Mouse (Mus musculus): ENCODE results near the gene Csf1. TPM values are rescaled to one million over a fixed set of nuclear protein-coding genes. Genes with fewer than 3 reads are reported as not detected.
A peak's percentile ranks its signal among the peaks of the same experiment; 100 is the strongest.
"Not testable (repeated sequence)": the region's sequence is repeated elsewhere in the genome, so short reads cannot be mapped to it uniquely, and the experiment has no call there.

Csf1 gene
- total RNA-seq, 2 experiments from 2014 or later, result 9.5 to 9.9 TPM

DNA sequence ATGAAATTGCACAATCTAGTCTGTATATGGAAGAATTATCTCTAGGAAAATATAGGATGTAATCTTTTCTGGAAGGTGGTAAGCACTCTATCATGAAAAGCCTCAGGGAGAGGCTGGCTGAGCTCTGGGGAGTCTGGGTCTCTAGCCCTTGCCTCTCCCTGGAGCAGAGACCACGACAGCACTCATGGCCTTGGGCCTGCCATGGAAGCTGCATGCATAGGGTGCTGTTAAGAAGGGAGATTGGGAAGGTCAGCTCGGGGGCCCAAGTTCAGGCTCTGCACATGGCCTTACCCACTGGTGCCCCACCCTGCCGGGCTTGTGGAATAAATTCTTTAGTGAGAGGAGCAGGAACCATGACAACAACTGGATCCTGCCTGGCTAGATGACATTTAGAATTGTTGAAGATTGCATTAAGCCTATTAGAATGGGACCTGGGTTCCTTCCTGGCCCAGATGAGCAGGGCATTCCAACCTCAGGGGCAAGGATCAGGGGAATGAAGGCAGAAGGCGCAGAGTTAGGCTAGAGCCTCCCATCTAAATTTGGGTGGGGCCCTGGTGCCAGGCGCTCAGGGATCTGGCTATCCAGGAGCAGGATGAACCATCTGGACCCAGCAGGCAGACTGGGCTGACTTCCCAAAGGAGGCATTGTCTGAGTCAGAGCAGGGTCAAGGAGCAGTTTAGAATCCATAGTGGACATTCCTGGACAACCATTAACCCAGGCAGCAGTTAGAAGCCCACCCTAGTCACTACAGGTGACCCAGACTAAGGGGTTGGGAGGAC lies 4.4 kb downstream of the Csf1 start:
- no peak for DNase-seq (ENCODE audit: low spot score in 2 of 2)
- intact Hi-C loops (cut with DNase I), result loop anchor here (5.0 kb wide), 1 partner anchor 106 kb away; no protein-coding TSS in a partner anchor

DNA sequence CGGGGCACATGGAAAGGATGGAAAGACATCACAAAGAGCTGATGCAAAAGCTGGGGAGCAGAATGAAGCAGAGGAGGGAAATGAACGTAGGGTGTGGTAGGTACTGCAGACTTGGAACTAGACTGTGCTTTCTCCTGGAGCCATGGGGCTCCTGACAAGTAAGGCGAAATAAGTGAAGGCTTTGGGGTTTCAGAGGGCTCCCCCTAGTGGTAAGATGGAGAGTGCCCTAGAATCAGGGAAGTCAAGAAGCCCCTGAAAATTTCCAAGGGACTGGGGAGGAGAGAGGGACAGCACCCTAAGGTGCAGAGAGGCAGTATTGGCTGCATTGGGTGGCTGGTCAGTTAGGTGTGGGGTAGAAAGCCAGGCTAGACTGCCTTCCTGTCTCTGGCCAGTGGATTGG lies 5.6 kb downstream of the Csf1 start:
- intact Hi-C loops (cut with DNase I), result loop anchor here (5.0 kb wide), 3 partner anchors 57 to 108 kb away; partner anchors contain the start of gene Ahcyl1
- DNase-seq (ENCODE audit: low spot score in 2 of 2), result peak in 1 of 2 experiments; percentile 65

DNA sequence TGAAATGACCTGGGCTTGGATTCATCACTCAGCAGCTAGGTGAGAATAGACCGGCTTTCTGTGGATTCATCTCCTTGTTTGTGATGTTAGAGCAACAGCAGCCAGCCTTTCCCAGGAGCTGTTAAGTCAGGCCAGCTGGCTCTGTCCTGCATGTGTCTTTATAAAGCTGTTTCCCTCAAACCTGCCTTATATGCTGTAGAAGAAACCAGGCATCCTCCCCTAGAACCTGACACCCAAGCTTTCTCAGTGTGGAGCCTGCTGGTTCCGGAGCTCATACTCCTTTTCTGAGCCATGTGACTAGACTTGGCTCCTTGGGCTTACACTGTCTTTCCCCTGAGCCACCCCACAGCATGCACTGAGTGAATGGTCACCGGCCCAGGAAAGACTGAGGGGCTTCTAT lies 8.7 kb downstream of the Csf1 start:
- intact Hi-C loops (cut with DNase I), result loop anchor here (5.0 kb wide), 2 partner anchors 54 to 91 kb away; partner anchors contain the start of gene Ahcyl1
- DNase-seq (ENCODE audit: low spot score in 2 of 2), result no peak

DNA sequence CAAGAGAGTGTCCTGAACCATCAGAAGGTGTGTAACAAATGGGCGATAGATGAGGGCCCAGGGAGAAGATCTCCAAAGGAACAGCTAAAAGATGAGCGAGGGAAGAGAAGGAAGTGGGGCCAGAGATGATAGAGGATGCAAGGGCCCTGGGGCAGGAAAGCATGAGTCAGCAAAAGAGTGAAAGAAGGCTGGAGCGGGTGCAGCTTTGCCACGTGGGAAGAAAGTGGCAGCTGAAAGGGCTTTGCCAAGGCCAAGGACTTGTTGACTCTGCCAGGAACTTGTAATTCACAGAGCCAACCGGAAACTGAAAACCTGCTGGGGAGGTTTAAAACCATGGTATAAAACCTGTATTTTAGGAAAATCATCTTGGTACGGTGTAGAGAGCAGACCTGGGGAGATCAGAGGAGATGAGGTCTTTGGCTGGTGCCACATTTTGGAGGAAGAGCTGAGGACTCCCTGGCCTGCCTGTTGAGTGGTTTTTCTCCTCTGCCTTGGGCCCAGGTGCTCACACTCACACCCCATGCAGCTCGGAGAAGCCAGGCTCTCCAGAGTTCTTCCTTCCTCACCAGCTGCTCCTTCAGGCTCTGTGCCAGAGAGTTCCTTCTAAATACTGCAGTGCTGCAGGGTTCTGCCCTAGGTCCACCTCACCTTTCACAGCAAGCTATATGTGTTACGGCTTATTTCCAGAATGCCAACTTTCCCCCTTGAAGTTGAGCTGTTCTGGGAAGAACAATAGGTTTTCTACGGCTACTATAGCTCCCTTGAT lies 9.3 kb downstream of the Csf1 start:
- intact Hi-C loops (cut with DNase I), result loop anchor here (5.0 kb wide), 2 partner anchors 54 to 91 kb away; partner anchors contain the start of gene Ahcyl1
- no peak for DNase-seq (ENCODE audit: low spot score in 2 of 2)

DNA sequence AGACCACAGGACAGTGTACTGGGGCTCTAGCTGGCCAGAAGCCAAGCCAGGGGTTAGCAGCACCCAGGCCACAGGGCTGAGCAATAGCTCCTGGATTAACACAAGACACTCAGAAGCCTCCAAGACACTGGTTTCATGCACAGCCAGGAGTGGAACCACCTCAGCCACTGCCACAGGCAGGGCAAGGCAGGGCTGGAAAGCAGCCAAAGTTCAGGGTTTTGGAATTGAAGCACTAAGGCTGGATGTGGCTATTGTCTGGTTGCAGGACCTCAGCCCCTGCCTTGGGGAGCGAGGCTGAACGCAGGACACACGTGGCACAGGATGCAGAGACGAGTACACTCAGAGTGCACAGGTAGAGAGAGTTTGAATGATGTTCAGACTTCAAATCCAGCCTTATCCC lies 10.8 kb downstream of the Csf1 start:
- intact Hi-C loops (cut with DNase I), result no loop called here
- DNase-seq (ENCODE audit: low spot score in 2 of 2), result no peak

DNA sequence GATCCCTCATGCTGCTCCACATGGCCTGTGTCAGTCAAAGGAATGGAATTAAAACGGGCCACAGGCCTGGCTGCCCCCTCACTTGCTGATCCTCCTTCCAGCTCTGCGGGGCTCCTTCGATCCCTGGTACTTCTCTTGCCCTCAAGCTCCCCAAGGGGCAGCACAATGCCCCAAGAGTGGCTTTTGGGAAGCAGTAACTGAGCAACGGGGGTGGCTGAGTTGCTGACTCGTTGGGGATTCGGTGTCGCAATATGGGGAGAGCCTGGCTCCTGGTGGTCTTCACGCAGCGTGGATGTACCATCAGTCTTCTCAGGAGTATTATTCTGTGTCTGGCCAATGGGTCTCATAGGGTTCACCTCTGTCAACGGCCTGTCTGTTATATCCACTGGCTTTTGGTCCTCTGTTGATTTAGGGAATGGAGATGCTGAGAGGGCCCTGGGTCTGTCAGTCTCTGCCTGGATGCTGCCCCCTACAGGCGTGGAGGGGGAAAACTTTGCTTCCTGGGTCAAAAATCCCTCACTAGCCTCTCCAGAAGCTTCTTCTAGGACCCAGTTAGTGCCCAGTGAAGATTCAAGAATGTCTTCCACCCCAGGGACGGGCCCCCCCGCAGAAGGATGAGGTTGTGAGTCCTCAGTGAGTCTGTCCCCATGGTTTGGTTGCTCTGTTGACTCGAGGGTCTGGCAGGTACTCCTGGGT lies 11.9 kb downstream of the Csf1 start:
- no peak for DNase-seq (ENCODE audit: low spot score in 2 of 2)
- intact Hi-C loops (cut with DNase I), result no loop called here

DNA sequence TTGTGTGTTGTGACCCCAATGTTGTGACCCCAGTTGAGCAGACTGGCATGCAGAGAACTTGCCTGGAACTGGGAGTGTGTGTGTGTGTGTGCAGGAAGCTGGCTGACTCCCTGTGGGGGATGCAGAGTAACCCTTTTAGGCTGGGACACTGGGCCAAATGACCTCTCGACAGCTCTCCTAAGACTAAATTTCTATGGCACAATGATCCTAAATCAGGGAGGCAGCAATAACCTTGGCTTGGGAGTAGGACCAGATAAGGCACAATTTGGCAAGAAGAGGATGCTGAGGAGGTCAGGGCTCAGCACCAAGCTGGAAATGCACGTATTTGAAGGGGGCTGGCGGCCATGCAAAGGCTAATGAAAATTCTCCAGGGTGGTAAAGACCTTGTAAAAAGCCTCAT lies 14.2 kb downstream of the Csf1 start:
- no peak for DNase-seq (ENCODE audit: low spot score in 2 of 2)
- intact Hi-C loops (cut with DNase I), result no loop called here

DNA sequence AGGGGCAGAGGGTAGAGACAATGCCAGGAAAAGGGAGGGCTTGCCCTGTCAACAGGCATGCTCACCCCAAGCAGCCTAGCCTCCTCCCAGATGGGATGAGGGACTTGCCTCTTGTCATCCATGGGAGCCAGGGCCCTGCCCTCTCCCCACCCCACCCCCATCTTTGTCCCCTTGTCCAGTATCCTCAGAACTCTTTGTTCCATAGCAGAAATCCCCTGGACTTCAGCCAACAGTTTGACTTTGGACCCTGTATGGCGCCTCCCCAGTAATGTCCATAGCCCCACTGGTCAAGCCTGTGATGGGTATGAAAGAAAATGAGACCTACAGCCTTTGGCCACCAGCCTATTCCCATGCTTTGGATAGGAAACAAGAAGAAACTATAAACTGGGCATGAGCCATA lies 16.6 kb downstream of the Csf1 start:
- intact Hi-C loops (cut with DNase I), result no loop called here
- DNase-seq (ENCODE audit: low spot score in 2 of 2), result no peak

DNA sequence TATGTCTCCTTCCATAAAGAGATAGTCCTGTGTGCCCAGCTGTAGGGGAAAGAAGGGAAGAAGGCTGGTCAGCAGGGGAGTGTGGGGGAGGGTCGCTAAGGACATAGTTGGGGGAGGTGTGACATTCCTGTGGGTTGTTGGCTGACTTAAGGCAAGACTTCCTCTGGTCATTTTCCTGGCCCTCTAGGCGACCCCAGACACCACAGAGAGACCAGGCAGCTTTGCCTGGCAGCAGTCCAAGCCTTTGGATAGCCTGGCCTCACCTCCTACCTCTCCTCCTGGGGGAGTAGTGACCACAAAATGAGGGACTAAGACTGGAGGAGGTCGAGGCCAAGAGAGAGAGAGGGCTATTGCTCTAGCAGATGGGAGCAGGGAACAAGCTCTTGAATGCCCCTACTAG lies 17.2 kb downstream of the Csf1 start:
- intact Hi-C loops (cut with DNase I), result no loop called here
- DNase-seq (ENCODE audit: low spot score in 2 of 2), result no peak

DNA sequence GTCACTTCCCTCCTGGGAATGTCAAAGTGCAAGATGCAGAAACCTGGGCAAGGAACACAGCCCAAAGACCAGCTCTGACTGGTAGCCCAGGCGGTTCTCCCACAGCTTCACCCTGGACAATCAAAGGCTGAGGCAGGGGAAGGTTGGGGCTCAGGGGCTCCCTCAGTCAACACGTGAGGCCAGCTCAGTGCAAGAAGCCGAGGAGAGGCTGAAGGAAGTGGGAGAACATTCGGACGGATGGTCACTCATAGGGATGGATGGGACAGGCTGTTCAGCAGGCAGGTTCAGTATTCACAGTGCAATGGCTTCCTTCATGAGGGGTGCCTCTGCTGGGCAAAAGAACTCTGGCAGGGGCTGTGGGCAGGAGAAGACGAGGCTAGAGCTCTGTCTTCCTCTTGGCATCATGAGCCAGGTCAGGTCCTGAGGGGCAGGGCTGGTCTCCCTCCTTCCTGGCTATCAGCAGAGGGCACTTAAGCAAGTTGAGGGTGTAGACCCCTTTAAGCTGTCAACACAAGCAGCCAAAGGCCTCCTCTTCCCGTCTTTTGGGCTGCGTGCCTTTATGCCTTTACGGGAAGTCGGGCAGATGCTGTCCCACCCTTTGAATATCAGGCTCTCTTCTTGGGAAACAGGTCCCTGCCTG lies 18.1 kb downstream of the Csf1 start:
- DNase-seq (ENCODE audit: low spot score in 2 of 2), result no peak
- intact Hi-C loops (cut with DNase I), result no loop called here

DNA sequence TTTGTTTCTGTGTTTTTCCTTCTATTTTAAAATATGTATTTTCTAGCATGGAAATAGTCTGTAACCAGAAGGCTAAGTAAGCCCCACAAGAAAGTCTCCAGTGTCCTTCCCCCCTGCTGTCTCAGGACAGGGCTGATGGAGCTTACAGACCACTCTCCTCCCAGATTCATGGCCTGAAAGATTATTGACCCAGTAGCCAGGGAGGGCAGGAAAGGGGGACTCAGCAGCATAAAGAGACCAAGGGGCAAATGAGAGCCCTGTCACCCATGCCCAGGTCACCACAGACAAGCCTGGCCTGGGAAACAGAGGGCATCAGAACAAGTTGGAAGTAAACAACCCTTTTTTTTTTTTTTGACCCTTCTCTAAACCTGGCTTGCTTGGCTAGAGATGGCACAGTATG lies 18.9 kb downstream of the Csf1 start:
- intact Hi-C loops (cut with DNase I), result no loop called here
- DNase-seq (ENCODE audit: low spot score in 2 of 2), result no peak

DNA sequence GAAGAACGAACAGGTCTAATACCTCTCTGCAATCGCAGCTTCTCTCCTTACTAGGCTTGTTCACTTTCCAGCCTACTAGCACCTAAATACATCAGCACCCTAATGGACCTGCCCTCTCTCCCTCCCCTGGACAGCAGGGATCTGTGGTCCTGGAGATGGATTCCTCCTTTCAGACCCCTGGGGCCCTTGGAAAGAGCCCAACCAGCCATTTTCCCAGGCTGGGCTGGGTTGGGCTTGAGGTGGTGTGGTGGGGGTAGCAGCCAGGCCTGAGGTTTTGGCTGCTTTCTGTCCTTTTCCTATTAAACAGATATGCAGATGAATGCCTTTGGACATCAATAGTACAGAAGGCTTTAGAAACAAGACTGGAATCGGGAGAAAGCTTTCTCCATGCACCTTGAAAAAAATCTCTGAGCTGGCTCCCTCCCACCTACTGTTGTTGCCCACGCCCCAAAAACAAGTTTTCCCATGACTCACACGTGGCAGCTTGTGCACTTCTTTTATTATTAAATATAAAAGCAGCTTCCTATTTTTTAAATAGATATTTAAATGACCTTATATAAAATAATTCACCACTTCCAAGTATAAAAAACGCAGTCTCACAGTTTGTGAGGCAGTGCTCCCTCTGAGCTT lies 19.6 kb downstream of the Csf1 start:
- intact Hi-C loops (cut with DNase I), result no loop called here
- DNase-seq (ENCODE audit: low spot score in 2 of 2), result peak in 1 of 2 experiments; percentile 41

DNA sequence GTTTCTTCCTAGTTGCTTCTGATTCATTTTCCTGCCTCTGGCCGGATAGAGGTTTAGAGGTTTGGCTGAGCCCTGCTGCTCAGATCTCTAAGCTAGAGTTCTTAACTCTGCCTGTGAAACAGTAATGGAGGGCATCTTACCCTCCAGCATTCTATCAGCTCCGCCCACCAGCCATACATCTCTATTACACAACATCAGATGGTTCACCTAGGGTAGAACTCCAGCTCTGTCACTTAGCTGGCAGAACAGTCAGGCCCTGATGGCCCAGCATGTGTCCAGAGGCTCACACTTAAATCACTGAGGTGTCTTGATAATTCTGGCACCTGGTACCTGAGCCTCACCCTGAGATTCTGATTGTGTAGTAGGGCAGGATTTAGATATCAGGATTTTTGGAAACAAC lies 20.3 kb downstream of the Csf1 start:
- intact Hi-C loops (cut with DNase I), result no loop called here
- DNase-seq (ENCODE audit: low spot score in 2 of 2), result no peak

DNA sequence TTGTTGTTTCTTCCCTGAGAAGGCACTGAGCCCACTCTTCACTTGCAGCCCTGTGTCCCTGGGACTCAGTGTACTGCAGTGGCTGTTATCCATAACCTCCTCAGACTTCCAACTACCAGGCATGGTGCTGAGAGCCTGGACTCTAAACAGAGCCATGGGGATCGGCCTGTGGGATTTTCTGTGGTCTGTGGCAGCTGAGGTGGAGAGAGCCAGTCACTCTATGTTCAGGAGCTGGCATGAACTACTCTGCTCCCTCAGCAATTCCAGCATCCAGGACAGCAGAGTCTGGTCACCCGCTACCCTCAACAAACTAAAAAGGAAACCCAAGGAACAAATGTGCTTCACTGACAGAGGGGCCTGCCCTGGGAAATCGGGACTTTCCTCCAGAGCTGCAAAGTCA lies 20.8 kb downstream of the Csf1 start:
- intact Hi-C loops (cut with DNase I), result no loop called here
- no peak for DNase-seq (ENCODE audit: low spot score in 2 of 2)

DNA sequence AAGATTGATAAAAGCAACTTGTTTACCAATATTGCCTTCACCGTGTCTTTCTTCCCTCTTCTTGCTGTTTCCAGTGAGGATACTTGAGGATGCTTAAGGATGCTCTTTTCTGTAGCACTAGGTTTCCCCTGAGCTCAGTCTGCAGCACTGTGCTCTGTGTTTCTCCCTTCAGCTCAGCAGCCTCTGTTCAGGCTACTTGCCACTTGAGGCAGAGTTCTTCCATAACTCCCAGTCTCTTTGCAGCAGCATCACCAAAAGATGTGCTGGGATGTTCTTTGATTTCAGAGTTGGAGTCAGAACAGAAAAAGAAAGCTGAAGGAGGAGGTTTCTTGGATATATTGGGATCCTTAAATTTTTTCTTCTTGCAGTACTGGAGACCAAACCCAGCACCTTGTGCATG lies 21.6 kb downstream of the Csf1 start:
- intact Hi-C loops (cut with DNase I), result no loop called here
- DNase-seq (ENCODE audit: low spot score in 2 of 2), result peak; percentile 45 to 63

DNA sequence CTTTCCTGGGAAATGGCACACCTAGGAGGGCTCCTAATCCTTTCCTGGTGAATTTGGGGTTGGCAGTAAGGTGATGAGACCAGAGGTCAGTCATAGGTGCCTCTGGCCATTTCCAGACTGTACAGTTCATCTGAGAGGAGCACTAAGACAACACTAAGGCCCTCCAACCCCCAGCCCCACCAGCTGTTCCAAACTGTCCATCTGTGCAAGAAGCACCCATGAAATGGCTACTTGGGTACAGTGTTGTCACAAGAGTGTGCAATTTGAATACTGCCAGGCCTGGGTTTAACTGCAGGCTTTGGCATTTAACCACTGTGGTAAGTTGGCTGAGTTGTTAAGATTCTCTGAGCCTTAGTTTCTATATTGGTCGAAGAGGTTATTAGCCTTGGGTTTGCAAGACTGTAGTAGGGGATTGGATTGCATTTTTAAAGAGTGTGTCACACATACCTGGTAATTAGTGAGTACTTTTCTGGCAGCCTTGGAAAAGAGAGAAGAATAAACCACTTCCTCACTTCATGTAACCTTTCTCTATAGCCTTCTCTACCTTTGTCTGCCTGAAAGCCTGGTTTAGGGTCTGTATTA lies 22.6 kb downstream of the Csf1 start:
- DNase-seq (ENCODE audit: low spot score in 2 of 2), result no peak
- intact Hi-C loops (cut with DNase I), result no loop called here

DNA sequence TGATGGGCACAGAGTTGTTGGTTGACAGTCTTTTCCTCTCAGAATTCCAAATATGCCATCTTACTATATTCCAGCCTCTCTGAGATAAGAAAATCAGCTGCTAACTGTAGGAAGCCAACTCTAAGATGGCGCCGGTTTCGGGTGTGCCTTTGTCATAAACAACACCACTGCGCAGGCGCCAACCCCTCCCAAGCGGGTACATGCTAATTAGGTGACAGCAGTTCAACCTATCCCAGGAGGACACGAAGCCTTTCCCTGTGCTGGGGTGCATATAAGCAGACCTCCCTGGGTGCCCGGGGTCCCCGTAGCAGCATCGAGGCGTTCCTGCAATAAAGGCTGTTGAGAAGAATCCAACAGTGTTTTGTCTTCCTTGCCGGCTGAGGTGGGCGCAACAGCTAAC lies 24.6 kb downstream of the Csf1 start:
- DNase-seq (ENCODE audit: low spot score in 2 of 2); intact Hi-C loops (cut with DNase I): not testable (repeated sequence)

DNA sequence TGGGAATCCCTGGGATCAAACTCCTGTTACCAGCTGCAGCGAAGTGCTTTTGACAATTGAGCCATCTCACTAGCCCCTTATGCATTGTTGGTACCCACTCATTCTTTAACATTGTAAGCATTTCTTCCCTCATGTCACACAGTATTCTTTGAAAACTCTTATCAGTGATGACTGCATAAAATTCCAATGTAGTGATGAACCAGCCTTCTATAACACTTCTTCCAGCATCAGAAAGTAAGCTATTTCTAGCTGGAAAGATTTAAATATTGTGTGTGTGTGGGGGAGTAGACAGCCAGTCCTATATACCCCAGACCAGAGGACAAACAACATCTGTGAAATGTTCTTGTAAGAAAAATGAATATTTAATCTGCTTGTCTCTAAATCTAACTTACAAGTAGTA lies 26.9 kb downstream of the Csf1 start:
- DNase-seq (ENCODE audit: low spot score in 2 of 2), result no peak
- intact Hi-C loops (cut with DNase I), result no loop called here

DNA sequence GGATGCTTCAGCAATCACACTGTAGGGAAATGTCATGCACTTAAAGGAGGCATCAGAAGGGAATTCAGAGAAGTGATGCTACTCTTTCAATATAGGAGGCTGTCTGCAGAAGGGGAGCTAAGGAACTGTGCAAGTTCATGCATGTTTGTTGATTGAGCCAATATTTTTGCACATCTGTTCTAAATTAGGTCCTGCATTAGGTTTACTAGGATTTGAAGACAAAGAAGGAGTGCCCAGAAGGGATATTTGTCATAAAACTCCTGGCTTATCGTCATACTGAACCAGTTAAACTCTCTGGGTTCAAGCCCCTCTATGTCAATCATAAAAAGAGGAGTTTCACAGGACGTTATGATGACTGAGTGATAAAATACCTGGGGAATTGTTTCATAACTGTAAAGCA lies 30.0 kb downstream of the Csf1 start:
- intact Hi-C loops (cut with DNase I), result no loop called here
- no peak for DNase-seq (ENCODE audit: low spot score in 2 of 2)

Data from left cerebral cortex, postnatal 14 days (tissue).